Mouse (Mus musculus) C2C12 (cell line): Measurements from ENCODE around the gene Grik4. TPM values are rescaled to one million over a fixed set of nuclear protein-coding genes. Genes with fewer than 3 reads are reported as not detected.

Experiments used
- H3K27me3 ChIP-seq: one replicate; pipeline ENCODE4 v1.6.1; 2011; ENCODE audit not compliant: control insufficient read depth, insufficient read depth, insufficient read length
- H3K36me3 ChIP-seq: one replicate; pipeline ENCODE4 v1.6.1; 2011; ENCODE audit not compliant: control insufficient read depth, insufficient read depth
- H3K4me3 ChIP-seq: one replicate; pipeline ENCODE4 v1.5.1; 2011; ENCODE audit warnings: mild to moderate bottlenecking, control low read depth; ENCODE audit not compliant: poor library complexity, insufficient read depth, severe bottlenecking
- H3K79me2 ChIP-seq: one replicate; pipeline ENCODE4 v1.6.1; 2011; ENCODE audit not compliant: control insufficient read depth, insufficient read depth
- H3K79me3 ChIP-seq: one replicate; pipeline ENCODE4 v1.6.1; 2011; ENCODE audit warnings: low read depth, control low read depth
- H3ac ChIP-seq: one replicate; pipeline ENCODE3; 2011; ENCODE audit warnings: low read depth; ENCODE audit not compliant: control insufficient read depth, insufficient read length
- CEBPB ChIP-seq: IDR thresholded peaks from one replicate; pipeline ENCODE4 v1.6.1; 2011; ENCODE audit warnings: low read depth, mild to moderate bottlenecking, control low read depth, moderate library complexity
- CTCF ChIP-seq: IDR thresholded peaks from one replicate; pipeline ENCODE4 v1.5.1; 2011; ENCODE audit not compliant: control insufficient read depth, insufficient read depth, insufficient read length
- FOSL1 ChIP-seq: IDR thresholded peaks from one replicate; pipeline ENCODE4 v1.8.0; 2011; ENCODE audit warnings: mild to moderate bottlenecking, low read length; ENCODE audit not compliant: poor library complexity, insufficient read depth, severe bottlenecking
- MAX ChIP-seq: IDR thresholded peaks from one replicate; pipeline ENCODE4 v1.6.1; 2011; ENCODE audit warnings: mild to moderate bottlenecking, control low read depth
- MYOD1 ChIP-seq: IDR thresholded peaks from one replicate; pipeline ENCODE4 v1.6.1; 2011; ENCODE audit warnings: low read depth; ENCODE audit not compliant: control insufficient read depth, insufficient read length
- MYOG ChIP-seq: IDR thresholded peaks from one replicate; pipeline ENCODE4 v1.6.1; 2011; ENCODE audit not compliant: control insufficient read depth, insufficient read length; ENCODE audit errors: extremely low read depth
- USF1 ChIP-seq: IDR thresholded peaks from one replicate; pipeline ENCODE4 v1.6.1; 2011; ENCODE audit warnings: low read depth, mild to moderate bottlenecking, control low read depth, moderate library complexity
- polyA plus RNA-seq: library from polyadenylated mRNA; unstranded; fragments of >200 nt; fragmentation: generic; extraction: Trizol; gene quantifications from one replicate; pipeline ENCODE4 v1.2.1, GENCODE M21; 2012; ENCODE audit warnings: missing spikeins

Gene Grik4
- polyA plus RNA-seq, 1 experiment = not detected

GRCm38 (mm10) chr9:42627634-42628033, 316.7 kb downstream of the Grik4 start:
- no peak for TF ChIP-seq MAX
- TF ChIP-seq USF1 = no peak
- TF ChIP-seq MYOD1 = no peak
- TF ChIP-seq MYOG = no peak
- TF ChIP-seq FOSL1 = no peak
- TF ChIP-seq CEBPB = no peak
- no peak for TF ChIP-seq CTCF
- H3K36me3 ChIP-seq = no peaks in the 10 kb centered on the region
- no peaks in the 10 kb centered on the region for H3K79me3 ChIP-seq
- peaks cover 34% of the 10 kb centered on the region for H3K27me3 ChIP-seq
- no peak overlapping the region for H3K4me3 ChIP-seq
- H3ac ChIP-seq = no peak overlapping the region
- no peaks in the 10 kb centered on the region for H3K79me2 ChIP-seq

GRCm38 (mm10) chr9:42627146-42627545, 317.1 kb downstream of the Grik4 start:
- Histone ChIP-seq H3K4me3 (no peak overlapping the region), H3ac (no peak overlapping the region), H3K79me3 (no peaks in the 10 kb centered on the region), H3K36me3 (no peaks in the 10 kb centered on the region), H3K27me3 (peaks cover 34% of the 10 kb centered on the region), H3K79me2 (no peaks in the 10 kb centered on the region)
- no peak for TF ChIP-seq CTCF
- no peak for TF ChIP-seq MAX
- no peak for TF ChIP-seq CEBPB

DNA sequence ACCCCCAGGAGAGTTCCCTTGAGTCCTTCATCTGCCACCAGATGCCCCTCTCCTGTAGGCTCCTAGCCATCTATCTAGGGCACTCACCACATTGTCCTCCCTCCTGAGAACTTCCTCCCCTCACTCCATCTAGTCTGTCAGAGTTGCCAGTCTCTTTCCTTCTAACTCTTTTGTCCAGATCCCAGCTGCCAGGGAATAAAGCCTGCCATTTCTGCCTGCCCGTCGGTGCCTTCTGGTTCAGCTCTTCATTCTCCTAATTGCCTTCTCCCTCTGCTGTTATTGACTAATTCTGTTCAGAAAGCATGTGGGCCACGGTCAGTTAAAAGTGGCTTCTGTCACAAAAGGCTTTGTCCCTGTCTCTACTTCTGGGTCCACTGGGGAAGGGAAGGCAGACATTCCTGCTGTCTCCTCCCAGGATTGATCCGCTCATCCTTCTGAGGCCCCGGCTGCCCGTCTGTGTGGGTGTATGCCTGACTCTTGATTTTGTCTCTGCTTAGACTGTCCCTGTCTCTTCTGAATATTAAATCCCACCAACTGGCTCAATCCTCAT, 318.0 kb downstream of the Grik4 start:
- H3K79me2 ChIP-seq = no peaks in the 10 kb centered on the region
- no peaks in the 10 kb centered on the region for H3K36me3 ChIP-seq
- peaks cover 34% of the 10 kb centered on the region for H3K27me3 ChIP-seq
- no peak overlapping the region for H3ac ChIP-seq
- H3K79me3 ChIP-seq = no peaks in the 10 kb centered on the region
- TF ChIP-seq CTCF = no peak
- no peak for TF ChIP-seq MAX
- no peak for TF ChIP-seq CEBPB
- TF ChIP-seq FOSL1 = no peak
- no peak for TF ChIP-seq MYOD1
- no peak for TF ChIP-seq USF1
- TF ChIP-seq MYOG = no peak
- no peak overlapping the region for H3K4me3 ChIP-seq

DNA sequence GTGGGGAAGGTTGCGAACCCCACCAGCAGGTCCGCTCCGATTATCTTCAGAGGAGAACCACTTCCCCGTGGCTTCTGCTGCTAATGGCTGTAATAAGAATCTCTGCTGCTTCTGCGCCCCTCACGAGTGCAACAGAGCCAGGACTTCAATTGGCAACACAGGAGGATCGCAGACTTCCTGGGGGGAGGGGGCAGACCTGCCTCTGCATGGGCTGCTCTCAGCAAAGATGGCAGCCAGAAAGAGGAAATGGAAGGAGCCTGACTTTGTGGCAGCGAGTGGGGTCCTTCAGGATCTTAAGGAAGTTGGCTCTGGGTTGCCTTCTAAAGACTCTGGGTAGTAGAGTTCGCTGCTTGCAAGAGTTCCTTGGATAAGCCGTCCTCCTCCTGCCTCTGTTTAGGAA, 329.9 kb downstream of the Grik4 start:
- TF ChIP-seq MAX (no peak), FOSL1 (no peak), MYOG (no peak), CEBPB (no peak), USF1 (no peak), MYOD1 (no peak), CTCF (no peak)
- Histone ChIP-seq H3K79me3 (no peaks in the 10 kb centered on the region), H3K36me3 (no peaks in the 10 kb centered on the region), H3K4me3 (no peak overlapping the region), H3ac (no peak overlapping the region), H3K79me2 (no peaks in the 10 kb centered on the region), H3K27me3 (peaks cover 42% of the 10 kb centered on the region)

DNA sequence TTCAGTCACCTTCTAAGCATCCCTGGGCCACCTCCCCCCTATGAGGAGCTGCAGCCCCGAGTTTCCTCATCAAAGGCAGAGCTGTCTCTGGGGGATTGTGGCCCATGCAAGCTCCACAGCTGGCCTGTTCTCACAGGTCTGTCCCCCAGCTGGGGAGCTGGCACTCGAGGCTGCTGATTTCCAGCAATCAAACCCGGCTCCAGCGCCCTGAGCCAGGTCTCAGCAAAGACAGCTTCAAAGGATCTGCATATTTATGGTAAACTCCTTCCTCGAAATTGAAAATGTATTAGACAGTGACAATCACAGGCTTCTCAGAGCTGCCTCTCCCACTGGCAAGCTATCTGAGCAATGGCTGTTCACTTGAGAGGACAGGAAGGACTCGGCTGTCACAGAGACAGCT, 330.5 kb downstream of the Grik4 start:
- H3K79me2 ChIP-seq = no peaks in the 10 kb centered on the region
- H3K79me3 ChIP-seq = no peaks in the 10 kb centered on the region
- H3K4me3 ChIP-seq = no peak overlapping the region
- H3K36me3 ChIP-seq = no peaks in the 10 kb centered on the region
- no peak overlapping the region for H3ac ChIP-seq
- TF ChIP-seq MAX (no peak), USF1 (no peak), FOSL1 (no peak), MYOD1 (no peak), MYOG (no peak), CTCF (no peak), CEBPB (no peak)
- peaks cover 42% of the 10 kb centered on the region for H3K27me3 ChIP-seq

DNA sequence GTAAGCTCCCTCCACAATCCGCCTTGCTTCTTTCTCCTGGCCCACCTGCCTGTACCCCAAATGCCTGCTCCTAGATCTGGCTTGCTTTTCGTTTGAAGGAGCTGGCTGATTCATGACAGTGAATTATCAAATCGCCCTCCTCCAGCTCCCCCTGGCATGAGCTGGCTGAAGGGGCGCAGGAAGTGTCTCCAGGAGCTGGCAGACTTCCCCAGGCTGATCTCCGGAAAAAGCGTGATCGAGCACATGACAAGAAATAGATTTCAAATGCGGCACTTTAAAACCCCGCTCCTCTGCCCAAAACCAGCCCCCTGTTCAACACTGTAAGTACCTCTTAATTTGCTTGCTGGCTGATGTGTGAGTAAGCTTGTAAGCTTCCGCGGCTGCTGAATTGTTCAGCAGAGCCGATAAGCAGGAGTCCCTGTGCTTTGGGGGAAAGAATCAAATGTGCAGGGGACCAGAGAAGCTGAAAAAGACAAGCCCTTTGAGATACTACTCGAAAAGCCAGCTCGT, 331.8 kb downstream of the Grik4 start:
- Histone ChIP-seq H3K79me3 (no peaks in the 10 kb centered on the region), H3K79me2 (no peaks in the 10 kb centered on the region), H3K4me3 (no peak overlapping the region), H3ac (no peak overlapping the region), H3K27me3 (peaks cover 42% of the 10 kb centered on the region), H3K36me3 (no peaks in the 10 kb centered on the region)
- TF ChIP-seq CTCF (no peak), MYOG (no peak), FOSL1 (no peak), CEBPB (no peak), MYOD1 (no peak), USF1 (no peak), MAX (no peak)
